Mouse (Mus musculus) urinary bladder, postnatal 14 days (tissue): ENCODE results near the gene Mier2.

Source experiments
- DNase-seq: peaks from one replicate; pipeline ENCODE4 v3.0.0; 2021; ENCODE audit warnings: low spot score

Mier2 gene

GRCm38 (mm10) chr10:79496701-79497288 lies 58.2 kb downstream of the Mier2 start:
- DNase-seq: no peak

DNA sequence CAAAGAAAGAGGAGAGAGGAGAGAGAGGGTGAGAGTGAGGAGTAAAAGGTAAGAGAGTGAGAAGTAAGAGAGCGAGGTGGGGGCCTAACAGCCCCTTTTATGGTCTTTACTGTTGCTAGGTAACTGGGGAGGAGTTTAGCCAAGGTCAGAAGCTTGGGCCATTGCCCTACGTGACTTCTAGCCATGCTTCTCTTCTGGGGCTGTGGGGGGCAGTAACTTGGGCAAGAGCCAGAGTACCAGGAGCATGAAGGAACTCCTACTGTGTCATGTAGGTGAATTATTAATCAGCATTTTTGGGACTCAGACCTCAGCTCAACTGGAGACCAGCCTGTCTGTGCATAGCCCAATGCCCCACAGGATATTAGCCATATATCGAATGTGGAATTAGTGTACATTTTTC lies 59.1 kb downstream of the Mier2 start:
- no peak for DNase-seq
